Mouse (Mus musculus): ENCODE results near the gene Pdzph1. TPM values are rescaled to one million over a fixed set of nuclear protein-coding genes. Genes with fewer than 3 reads are reported as not detected.

Gene Pdzph1
- not detected in 2 replicates for polyA plus RNA-seq (2016; fragmentation: Nextera tagmentation; extraction: Ambion mirVana)

GRCm38 (mm10) chr17:58991275-58991674 lies at the start of gene Pdzph1:
Gene Pdzph1, minus strand, starts transcription at chr17:58991375.
- Histone ChIP-seq H3K4me3 (replicated peaks) (no peak within 1 kb of the TSS), H3K27me3 (no peaks in the 10 kb centered on the region), H3K27ac (no peak within 1 kb of the TSS), H3K4me2 (no peak within 1 kb of the TSS), H3K36me3 (no peaks in the 10 kb centered on the region), H3K4me1 (replicated peaks) (0 out of 2 replicates have a peak, but pooled peaks cover 13% of the 10 kb centered on the region), H3K9me3 (no peaks in the 10 kb centered on the region), H3K9ac (replicated peaks) (no peak within 1 kb of the TSS)
- WGBS: 84% methylated on average over 6 of the region's 6 CpGs
- ATAC-seq (ENCODE audit: insufficient number of reproducible peaks, insufficient read depth, low FRiP score, low TSS enrichment, low read depth): no peak

- Histone ChIP-seq H3K4me3 (replicated peaks) (no peak overlapping the region), H3K36me3 (no peaks in the 10 kb centered on the region), H3K4me1 (replicated peaks) (no peaks in the 10 kb centered on the region), H3K27me3 (no peaks in the 10 kb centered on the region), H3K27ac (no peak overlapping the region), H3K4me2 (no peak overlapping the region), H3K9me3 (no peaks in the 10 kb centered on the region), H3K9ac (replicated peaks) (no peak overlapping the region)
- ATAC-seq (ENCODE audit: insufficient number of reproducible peaks, insufficient read depth, low FRiP score, low TSS enrichment, low read depth): no peak
- 56% methylated on average over 5 of the region's 5 CpGs for WGBS
These were observed 48.6 kb upstream of the Pdzph1 start for GRCm38 (mm10) chr17:59039754-59040153.

GRCm38 (mm10) chr17:59033445-59033844 lies 42.3 kb upstream of the Pdzph1 start:
- Histone ChIP-seq H3K9me3 (no peaks in the 10 kb centered on the region), H3K4me2 (no peak overlapping the region), H3K9ac (replicated peaks) (no peak overlapping the region), H3K4me3 (replicated peaks) (no peak overlapping the region), H3K36me3 (no peaks in the 10 kb centered on the region), H3K4me1 (replicated peaks) (no peaks in the 10 kb centered on the region), H3K27me3 (no peaks in the 10 kb centered on the region), H3K27ac (no peak overlapping the region)
- 91% methylated on average over 3 of the region's 3 CpGs for WGBS
- ATAC-seq (ENCODE audit: insufficient number of reproducible peaks, insufficient read depth, low FRiP score, low TSS enrichment, low read depth): no peak

GRCm38 (mm10) chr17:59026336-59026735 lies 35.2 kb upstream of the Pdzph1 start:
- no peaks in the 10 kb centered on the region for H3K36me3 ChIP-seq
- ATAC-seq (ENCODE audit: insufficient number of reproducible peaks, insufficient read depth, low FRiP score, low TSS enrichment, low read depth): no peak
- WGBS: 61% methylated on average over 3 of the region's 3 CpGs

GRCm38 (mm10) chr17:59024502-59024901 lies 33.3 kb upstream of the Pdzph1 start:
- no peaks in the 10 kb centered on the region for H3K4me1 ChIP-seq (replicated peaks)
- no peak overlapping the region for H3K9ac ChIP-seq (replicated peaks)
- no peaks in the 10 kb centered on the region for H3K27me3 ChIP-seq
- 22% methylated on average over 6 of the region's 6 CpGs for whole genome bisulfite sequencing
- H3K4me3 ChIP-seq (replicated peaks): no peak overlapping the region
- H3K27ac ChIP-seq: no peak overlapping the region
- H3K36me3 ChIP-seq: no peaks in the 10 kb centered on the region
- H3K9me3 ChIP-seq: no peaks in the 10 kb centered on the region
- no peak overlapping the region for H3K4me2 ChIP-seq
- no peak for ATAC-seq (ENCODE audit: insufficient number of reproducible peaks, insufficient read depth, low FRiP score, low TSS enrichment, low read depth)

More at GRCm38 (mm10) chr17:59026336-59026735, 35.2 kb upstream of the Pdzph1 start:
- Histone ChIP-seq H3K4me1 (replicated peaks) (no peaks in the 10 kb centered on the region), H3K27ac (no peak overlapping the region), H3K4me2 (no peak overlapping the region), H3K4me3 (replicated peaks) (no peak overlapping the region), H3K27me3 (no peaks in the 10 kb centered on the region), H3K9ac (replicated peaks) (no peak overlapping the region), H3K9me3 (no peaks in the 10 kb centered on the region)

GRCm38 (mm10) chr17:59023971-59024370 lies 32.8 kb upstream of the Pdzph1 start:
- H3K27me3 ChIP-seq: no peaks in the 10 kb centered on the region
- H3K27ac ChIP-seq: no peak overlapping the region
- ATAC-seq (ENCODE audit: insufficient number of reproducible peaks, insufficient read depth, low FRiP score, low TSS enrichment, low read depth): no peak
- no peak overlapping the region for H3K4me3 ChIP-seq (replicated peaks)
- no peaks in the 10 kb centered on the region for H3K9me3 ChIP-seq
- H3K4me1 ChIP-seq (replicated peaks): no peaks in the 10 kb centered on the region; the same call in 1 of the 2 replicates
- no peak overlapping the region for H3K4me2 ChIP-seq
- H3K36me3 ChIP-seq: no peaks in the 10 kb centered on the region
- 58% methylated on average over 5 of the region's 5 CpGs for WGBS
- H3K9ac ChIP-seq (replicated peaks): no peak overlapping the region

- no peaks in the 10 kb centered on the region for H3K9me3 ChIP-seq
These were observed 27.5 kb upstream of the Pdzph1 start for GRCm38 (mm10) chr17:59018666-59019065.

GRCm38 (mm10) chr17:59013091-59013459 lies 21.9 kb upstream of the Pdzph1 start, which contains the start of gene Nudt12:
Gene Nudt12, minus strand, starts transcription at chr17:59013372.
- Histone ChIP-seq H3K27ac (peak within 1 kb of the TSS; percentile 64), H3K4me1 (replicated peaks) (peaks cover 9% of the 10 kb centered on the region; the same call in 1 of the 2 replicates), H3K9ac (replicated peaks) (peak within 1 kb of the TSS; percentile 69), H3K9me3 (no peaks in the 10 kb centered on the region), H3K4me3 (replicated peaks) (peak within 1 kb of the TSS; percentile 70), H3K27me3 (no peaks in the 10 kb centered on the region), H3K4me2 (peak within 1 kb of the TSS; percentile 75), H3K36me3 (peaks cover 4% of the 10 kb centered on the region; the same call in 1 of the 2 replicates)
- peak; percentile 78 for ATAC-seq (ENCODE audit: insufficient number of reproducible peaks, insufficient read depth, low FRiP score, low TSS enrichment, low read depth)
- 1% methylated on average over 22 of the region's 22 CpGs for WGBS

More at GRCm38 (mm10) chr17:59018666-59019065, 27.5 kb upstream of the Pdzph1 start:
- H3K27me3 ChIP-seq: no peaks in the 10 kb centered on the region
- H3K4me3 ChIP-seq (replicated peaks): no peak overlapping the region
- H3K36me3 ChIP-seq: no peaks in the 10 kb centered on the region
- no peak overlapping the region for H3K4me2 ChIP-seq
- H3K4me1 ChIP-seq (replicated peaks): no peaks in the 10 kb centered on the region; the same call in 1 of the 2 replicates
- WGBS: 59% methylated on average over 4 of the region's 4 CpGs
- H3K27ac ChIP-seq: no peak overlapping the region
- no peak overlapping the region for H3K9ac ChIP-seq (replicated peaks)
- ATAC-seq (ENCODE audit: insufficient number of reproducible peaks, insufficient read depth, low FRiP score, low TSS enrichment, low read depth): no peak

- Histone ChIP-seq H3K36me3 (peaks cover 4% of the 10 kb centered on the region; the same call in 1 of the 2 replicates), H3K9me3 (no peaks in the 10 kb centered on the region), H3K27ac (peak overlapping the region; percentile 64), H3K4me1 (replicated peaks) (peaks cover 9% of the 10 kb centered on the region; the same call in 1 of the 2 replicates), H3K9ac (replicated peaks) (peak overlapping the region; percentile 69), H3K27me3 (no peaks in the 10 kb centered on the region), H3K4me3 (replicated peaks) (peak overlapping the region; percentile 70), H3K4me2 (peak overlapping the region; percentile 75)
- WGBS: 11% methylated on average over 15 of the region's 15 CpGs
- ATAC-seq (ENCODE audit: insufficient number of reproducible peaks, insufficient read depth, low FRiP score, low TSS enrichment, low read depth): peak; percentile 53
These were observed 21.4 kb upstream of the Pdzph1 start for GRCm38 (mm10) chr17:59012421-59013090.

- no peak overlapping the region for H3K9ac ChIP-seq (replicated peaks)
- ATAC-seq (ENCODE audit: insufficient number of reproducible peaks, insufficient read depth, low FRiP score, low TSS enrichment, low read depth): no peak
- peaks cover 9% of the 10 kb centered on the region; the same call in 1 of the 2 replicates for H3K4me1 ChIP-seq (replicated peaks)
- no peak overlapping the region for H3K4me3 ChIP-seq (replicated peaks)
- no peaks in the 10 kb centered on the region for H3K9me3 ChIP-seq
- H3K27me3 ChIP-seq: no peaks in the 10 kb centered on the region
- WGBS: 82% methylated on average over 13 of the region's 13 CpGs
- peaks cover 4% of the 10 kb centered on the region; the same call in 1 of the 2 replicates for H3K36me3 ChIP-seq
- no peak overlapping the region for H3K27ac ChIP-seq
- no peak overlapping the region for H3K4me2 ChIP-seq
These were observed 20.6 kb upstream of the Pdzph1 start for GRCm38 (mm10) chr17:59011546-59012307.

GRCm38 (mm10) chr17:58973237-58973636 lies 17.9 kb downstream of the Pdzph1 start:
- H3K27me3 ChIP-seq: no peaks in the 10 kb centered on the region
- ATAC-seq (ENCODE audit: insufficient number of reproducible peaks, insufficient read depth, low FRiP score, low TSS enrichment, low read depth): no peak
- no peak overlapping the region for H3K9ac ChIP-seq (replicated peaks)
- no peak overlapping the region for H3K4me3 ChIP-seq (replicated peaks)
- H3K27ac ChIP-seq: no peak overlapping the region
- H3K9me3 ChIP-seq: no peaks in the 10 kb centered on the region
- H3K36me3 ChIP-seq: no peaks in the 10 kb centered on the region
- 66% methylated on average over 5 of the region's 5 CpGs for WGBS
- no peak overlapping the region for H3K4me2 ChIP-seq
- H3K4me1 ChIP-seq (replicated peaks): no peaks in the 10 kb centered on the region
